Mouse (Mus musculus) small intestine, adult 2 months (tissue): ENCODE measurements around the gene Ccdc191.

Source experiments
- CTCF ChIP-seq: fragments of 200-500 bp; IDR thresholded peaks from 2 replicates; pipeline ENCODE4 v1.5.1; 2012; ENCODE audit warnings: low read depth, mild to moderate bottlenecking, control low read depth, inconsistent platforms, low read length, moderate library complexity, mixed read lengths; ENCODE audit not compliant: insufficient replicate concordance, insufficient read length; ENCODE audit errors: extremely low read depth
- POLR2A ChIP-seq: fragments of 200-500 bp; IDR thresholded peaks from 2 replicates; pipeline ENCODE4 v1.6.1; 2012; ENCODE audit warnings: low read depth, mild to moderate bottlenecking, control low read depth, inconsistent platforms, low read length, moderate library complexity

DNA sequence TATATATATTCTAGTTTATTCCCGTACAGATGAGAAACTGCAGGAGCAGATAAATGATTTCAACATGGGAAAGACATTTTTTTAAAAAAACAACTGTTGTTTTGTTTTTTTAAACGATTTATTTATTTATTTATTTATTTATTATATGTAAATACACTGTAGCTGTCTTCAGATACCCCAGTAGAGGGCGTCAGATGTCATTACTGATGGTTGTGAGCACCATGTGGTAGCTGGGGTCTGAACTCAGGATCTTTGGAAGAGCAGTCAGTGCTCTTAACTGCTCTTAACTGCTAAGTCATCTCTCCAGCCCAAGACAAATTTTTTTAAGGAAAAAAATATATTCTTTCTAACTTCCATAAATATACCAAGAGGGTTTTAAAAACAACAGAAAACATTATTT, 8.0 kb upstream of the Ccdc191 start:
- no peak for TF ChIP-seq CTCF
- no peak for TF ChIP-seq POLR2A
